Mouse (Mus musculus) E14TG2a.4 (cell line): ENCODE data around the gene Tbcc.

ENCODE experiments used
- CTCF ChIP-seq: conservative IDR thresholded peaks from 2 replicates; pipeline ENCODE4 v1.5.1; 2014; ENCODE audit warnings: low read length
- NANOG ChIP-seq: IDR thresholded peaks from 2 replicates; pipeline ENCODE4 v1.6.1; 2014; ENCODE audit warnings: borderline replicate concordance, low read length, mixed read lengths
- POU5F1 ChIP-seq: IDR thresholded peaks from 2 replicates; pipeline ENCODE4 v1.6.1; 2014; ENCODE audit warnings: low read length, borderline replicate concordance

GRCm38 (mm10) chr17:46929897-46930296 lies 39.4 kb downstream of the Tbcc start:
- no peak for TF ChIP-seq CTCF
- TF ChIP-seq NANOG: no peak
- no peak for TF ChIP-seq POU5F1
